Mouse (Mus musculus) stomach, postnatal 0 days (tissue): Measurements from ENCODE around the gene Krtcap2.

Source experiments
- CTCF ChIP-seq: IDR thresholded peaks from 2 replicates; pipeline ENCODE4 v1.5.1; 2016; ENCODE audit warnings: antibody characterized with exemption, low read depth, mild to moderate bottlenecking, moderate library complexity
- EP300 ChIP-seq: optimal IDR thresholded peaks from 2 replicates; pipeline ENCODE3; 2016; ENCODE audit warnings: antibody characterized with exemption

DNA sequence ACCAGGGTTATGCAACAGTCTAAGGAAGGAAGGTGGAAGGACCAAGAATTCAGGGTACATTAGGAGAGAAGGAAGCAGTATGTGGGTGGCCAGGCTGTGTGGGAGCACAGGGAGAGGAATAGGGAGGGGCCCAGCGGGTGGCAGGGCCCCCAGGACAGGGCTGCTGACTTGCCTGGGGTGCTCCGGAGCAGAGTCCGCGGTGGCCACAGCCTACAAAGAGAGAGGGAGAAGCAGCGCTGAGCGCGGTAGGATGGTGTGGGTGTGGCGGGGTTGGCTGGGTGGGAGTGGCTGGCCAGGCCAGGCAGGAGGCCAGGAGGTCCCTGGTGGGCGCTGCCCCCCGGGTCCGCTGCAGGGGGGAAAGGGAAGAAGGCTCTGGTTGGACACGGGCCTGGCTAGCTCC lies 7.3 kb upstream of the Krtcap2 start:
- no peak for TF ChIP-seq CTCF
- TF ChIP-seq EP300, result no peak
